Mouse (Mus musculus) urinary bladder, postnatal 14 days (tissue): ENCODE data around the gene Qtrt1.

Experiments used
- DNase-seq: peaks from one replicate; pipeline ENCODE4 v3.0.0; 2021; ENCODE audit warnings: low spot score

Gene Qtrt1

GRCm38 (mm10) chr9:21419646-21420045 is 8.0 kb downstream of the Qtrt1 start:
- no peak for DNase-seq

- peak; percentile 96 for DNase-seq
Measured at GRCm38 (mm10) chr9:21424631-21425555, 13.3 kb downstream of the Qtrt1 start, which contains the start of gene Dnm2. Dnm2 (plus strand) TSS chr9:21424908.

GRCm38 (mm10) chr9:21425556-21425945 is 13.9 kb downstream of the Qtrt1 start:
- no peak for DNase-seq

- DNase-seq, result peak; percentile 45
Measured at GRCm38 (mm10) chr9:21426013-21426412, 14.4 kb downstream of the Qtrt1 start.

GRCm38 (mm10) chr9:21426525-21426924 is 14.9 kb downstream of the Qtrt1 start:
- no peak for DNase-seq

- DNase-seq, result no peak
Measured at GRCm38 (mm10) chr9:21427773-21428172, 16.1 kb downstream of the Qtrt1 start.

- DNase-seq, result no peak
Measured at GRCm38 (mm10) chr9:21428178-21428577, 16.5 kb downstream of the Qtrt1 start.

- no peak for DNase-seq
Measured at GRCm38 (mm10) chr9:21430724-21431123, 19.1 kb downstream of the Qtrt1 start.

- no peak for DNase-seq
Measured at GRCm38 (mm10) chr9:21432066-21432465, 20.4 kb downstream of the Qtrt1 start.

GRCm38 (mm10) chr9:21433766-21434165 is 22.1 kb downstream of the Qtrt1 start:
- no peak for DNase-seq

- DNase-seq, result no peak
Measured at GRCm38 (mm10) chr9:21434410-21434809, 22.8 kb downstream of the Qtrt1 start.

GRCm38 (mm10) chr9:21435777-21436635 is 24.4 kb downstream of the Qtrt1 start:
- DNase-seq, result no peak

- DNase-seq, result no peak
Measured at GRCm38 (mm10) chr9:21437577-21437976, 25.9 kb downstream of the Qtrt1 start.

GRCm38 (mm10) chr9:21438219-21438618 is 26.6 kb downstream of the Qtrt1 start:
- peak; percentile 34 for DNase-seq

- no peak for DNase-seq
Measured at GRCm38 (mm10) chr9:21439456-21439855, 27.8 kb downstream of the Qtrt1 start.

GRCm38 (mm10) chr9:21439914-21440313 is 28.3 kb downstream of the Qtrt1 start:
- DNase-seq, result no peak

- DNase-seq, result peak; percentile 29
Measured at GRCm38 (mm10) chr9:21440387-21440786, 28.8 kb downstream of the Qtrt1 start.

- DNase-seq, result no peak
Measured at GRCm38 (mm10) chr9:21443853-21444252, 32.2 kb downstream of the Qtrt1 start.

- no peak for DNase-seq
Measured at GRCm38 (mm10) chr9:21444574-21444973, 32.9 kb downstream of the Qtrt1 start.

GRCm38 (mm10) chr9:21445081-21445744 is 33.6 kb downstream of the Qtrt1 start:
- DNase-seq, result no peak

- DNase-seq, result no peak
Measured at GRCm38 (mm10) chr9:21447778-21448177, 36.1 kb downstream of the Qtrt1 start.

GRCm38 (mm10) chr9:21449710-21450109 is 38.1 kb downstream of the Qtrt1 start:
- no peak for DNase-seq
